Mouse (Mus musculus): ENCODE data around the gene Csl. TPM values are rescaled to one million over a fixed set of nuclear protein-coding genes. Genes with fewer than 3 reads are reported as not detected.

Gene Csl
- polyA plus RNA-seq (2014; fragmentation: Nextera tagmentation; extraction: Ambion mirVana) = 0.12 TPM in 1 of 2 replicates, not detected in the other

DNA sequence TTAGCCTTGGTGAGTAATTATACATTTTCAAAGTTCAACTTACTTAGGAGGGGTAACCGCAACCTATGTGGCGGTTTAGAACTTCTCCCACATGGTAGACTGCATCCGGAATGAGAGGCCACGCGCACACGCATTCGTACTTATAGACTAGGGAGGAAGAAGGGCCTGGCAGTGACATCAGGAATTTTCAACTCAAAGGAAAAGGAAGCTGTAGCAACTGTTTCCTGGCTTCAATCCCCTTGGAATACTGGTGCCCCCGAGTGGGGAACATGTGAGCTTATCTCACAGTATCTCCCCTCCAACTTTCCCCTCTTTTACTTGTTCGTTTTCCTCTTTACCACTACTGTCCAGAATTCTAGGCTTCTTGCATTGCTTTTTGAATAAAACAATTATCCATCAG lies at the start of gene Csl:
Csl (minus strand) TSS at position 101 of the 400 bp plus-strand sequence.
- Histone ChIP-seq H3K9me3 (ENCODE audit: control insufficient read depth, low read length) (no peaks in the 10 kb centered on the region), H3K9ac (ENCODE audit: low read length) (no peak within 1 kb of the TSS), H3K27ac (ENCODE audit: low read depth, low read length) (no peak within 1 kb of the TSS), H3K4me2 (ENCODE audit: low read depth) (no peak within 1 kb of the TSS), H3K27me3 (ENCODE audit: control insufficient read depth, insufficient read depth, low read length) (no peaks in the 10 kb centered on the region), H3K36me3 (ENCODE audit: control insufficient read depth, insufficient read depth, low read length) (no peaks in the 10 kb centered on the region), H3K4me3 (ENCODE audit: low read depth, low read length) (no peak within 1 kb of the TSS), H3K4me1 (ENCODE audit: control insufficient read depth, insufficient read depth, low read length) (no peaks in the 10 kb centered on the region)
- ATAC-seq (ENCODE audit: insufficient read depth, low FRiP score, low TSS enrichment) = no peak
- no peak for DNase-seq (ENCODE audit: low spot score)
- WGBS = 96% methylated on average over 9 of the region's 9 CpGs

GRCm38 (mm10) chr10:99789418-99789817 lies 30.0 kb upstream of the Csl start:
- Histone ChIP-seq H3K36me3 (ENCODE audit: control insufficient read depth, insufficient read depth, low read length) (no peaks in the 10 kb centered on the region), H3K27ac (ENCODE audit: low read depth, low read length) (no peak overlapping the region), H3K27me3 (ENCODE audit: control insufficient read depth, insufficient read depth, low read length) (no peaks in the 10 kb centered on the region), H3K4me1 (ENCODE audit: control insufficient read depth, insufficient read depth, low read length) (no peaks in the 10 kb centered on the region), H3K4me3 (ENCODE audit: low read depth, low read length) (no peak overlapping the region), H3K9ac (ENCODE audit: low read length) (no peak overlapping the region), H3K4me2 (ENCODE audit: low read depth) (no peak overlapping the region), H3K9me3 (ENCODE audit: control insufficient read depth, low read length) (no peaks in the 10 kb centered on the region)
- no peak for DNase-seq (ENCODE audit: low spot score)
- no peak for ATAC-seq (ENCODE audit: insufficient read depth, low FRiP score, low TSS enrichment)
- WGBS = 88% methylated on average over 2 of the region's 2 CpGs

- H3K9ac ChIP-seq (ENCODE audit: low read length) = no peak overlapping the region
- no peaks in the 10 kb centered on the region for H3K36me3 ChIP-seq (ENCODE audit: control insufficient read depth, insufficient read depth, low read length)
- no peaks in the 10 kb centered on the region for H3K9me3 ChIP-seq (ENCODE audit: control insufficient read depth, low read length)
- H3K4me2 ChIP-seq (ENCODE audit: low read depth) = no peak overlapping the region
- no peaks in the 10 kb centered on the region for H3K4me1 ChIP-seq (ENCODE audit: control insufficient read depth, insufficient read depth, low read length)
- WGBS = 90% methylated on average over 12 of the region's 12 CpGs
- ATAC-seq (ENCODE audit: insufficient read depth, low FRiP score, low TSS enrichment) (no peak), DNase-seq (ENCODE audit: low spot score) (no peak)
- H3K27me3 ChIP-seq (ENCODE audit: control insufficient read depth, insufficient read depth, low read length) = no peaks in the 10 kb centered on the region
- H3K4me3 ChIP-seq (ENCODE audit: low read depth, low read length) = no peak overlapping the region
- H3K27ac ChIP-seq (ENCODE audit: low read depth, low read length) = no peak overlapping the region
These were observed 15.0 kb upstream of the Csl start for GRCm38 (mm10) chr10:99774228-99775120.

DNA sequence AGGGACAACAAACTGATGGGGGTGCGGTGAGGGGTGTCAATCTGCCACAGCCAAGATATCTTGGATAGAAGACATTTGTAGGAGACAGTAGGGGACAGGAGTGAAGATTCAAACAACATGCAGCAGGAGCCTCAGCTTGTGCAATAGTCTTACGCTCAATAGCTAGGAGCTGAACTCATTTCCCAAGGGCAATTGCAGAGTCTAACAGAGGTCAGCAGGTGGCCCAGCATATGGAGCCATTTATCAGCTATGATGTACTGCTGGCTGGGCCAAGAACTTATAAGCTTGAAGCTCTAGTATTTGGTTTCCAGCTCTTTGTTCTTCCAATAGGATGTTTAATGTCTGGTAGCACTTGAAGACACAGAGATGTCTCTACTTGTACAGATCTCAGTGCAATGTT lies 9.3 kb downstream of the Csl start:
- Histone ChIP-seq H3K36me3 (ENCODE audit: control insufficient read depth, insufficient read depth, low read length) (no peaks in the 10 kb centered on the region), H3K9me3 (ENCODE audit: control insufficient read depth, low read length) (no peaks in the 10 kb centered on the region), H3K4me1 (ENCODE audit: control insufficient read depth, insufficient read depth, low read length) (no peaks in the 10 kb centered on the region), H3K27me3 (ENCODE audit: control insufficient read depth, insufficient read depth, low read length) (no peaks in the 10 kb centered on the region), H3K4me2 (ENCODE audit: low read depth) (no peak overlapping the region), H3K27ac (ENCODE audit: low read depth, low read length) (no peak overlapping the region), H3K4me3 (ENCODE audit: low read depth, low read length) (no peak overlapping the region), H3K9ac (ENCODE audit: low read length) (no peak overlapping the region)
- DNase-seq (ENCODE audit: low spot score) = no peak
- 86% methylated on average over 2 of the region's 2 CpGs for WGBS
- no peak for ATAC-seq (ENCODE audit: insufficient read depth, low FRiP score, low TSS enrichment)

GRCm38 (mm10) chr10:99748668-99749260 lies 10.7 kb downstream of the Csl start:
- Histone ChIP-seq H3K4me1 (ENCODE audit: control insufficient read depth, insufficient read depth, low read length) (no peaks in the 10 kb centered on the region), H3K27me3 (ENCODE audit: control insufficient read depth, insufficient read depth, low read length) (no peaks in the 10 kb centered on the region), H3K4me3 (ENCODE audit: low read depth, low read length) (no peak overlapping the region), H3K9me3 (ENCODE audit: control insufficient read depth, low read length) (no peaks in the 10 kb centered on the region), H3K4me2 (ENCODE audit: low read depth) (no peak overlapping the region), H3K27ac (ENCODE audit: low read depth, low read length) (no peak overlapping the region), H3K36me3 (ENCODE audit: control insufficient read depth, insufficient read depth, low read length) (no peaks in the 10 kb centered on the region), H3K9ac (ENCODE audit: low read length) (no peak overlapping the region)
- 88% methylated on average over 2 of the region's 2 CpGs for WGBS
- DNase-seq (ENCODE audit: low spot score) (no peak), ATAC-seq (ENCODE audit: insufficient read depth, low FRiP score, low TSS enrichment) (no peak)

DNA sequence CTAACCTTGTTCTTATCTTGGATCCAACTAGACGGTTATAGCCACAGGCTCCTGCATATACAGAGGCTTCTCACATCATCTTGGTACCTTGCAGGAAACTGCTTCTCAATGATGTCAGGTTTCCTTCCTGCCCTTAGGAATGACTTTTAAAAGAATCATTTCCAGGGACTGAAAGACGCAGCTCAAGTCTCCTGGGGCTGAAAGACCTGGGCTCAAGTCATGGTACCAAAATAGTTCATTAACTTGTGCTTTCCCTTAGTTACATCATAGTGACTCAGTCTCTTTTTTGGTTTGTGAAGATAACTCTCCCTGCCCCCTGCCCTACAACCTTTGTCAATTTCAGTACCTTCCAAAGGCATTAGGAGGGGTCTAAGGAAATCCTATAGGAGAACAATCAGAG lies 11.4 kb downstream of the Csl start:
- H3K9me3 ChIP-seq (ENCODE audit: control insufficient read depth, low read length) = no peaks in the 10 kb centered on the region
- no peak overlapping the region for H3K9ac ChIP-seq (ENCODE audit: low read length)
- H3K27me3 ChIP-seq (ENCODE audit: control insufficient read depth, insufficient read depth, low read length) = no peaks in the 10 kb centered on the region
- H3K4me2 ChIP-seq (ENCODE audit: low read depth) = no peak overlapping the region
- ATAC-seq (ENCODE audit: insufficient read depth, low FRiP score, low TSS enrichment) = no peak
- no peaks in the 10 kb centered on the region for H3K36me3 ChIP-seq (ENCODE audit: control insufficient read depth, insufficient read depth, low read length)
- DNase-seq (ENCODE audit: low spot score) = no peak
- H3K4me1 ChIP-seq (ENCODE audit: control insufficient read depth, insufficient read depth, low read length) = no peaks in the 10 kb centered on the region
- 88% methylated on average over 2 of the region's 2 CpGs for WGBS
- H3K27ac ChIP-seq (ENCODE audit: low read depth, low read length) = no peak overlapping the region
- H3K4me3 ChIP-seq (ENCODE audit: low read depth, low read length) = no peak overlapping the region

DNA sequence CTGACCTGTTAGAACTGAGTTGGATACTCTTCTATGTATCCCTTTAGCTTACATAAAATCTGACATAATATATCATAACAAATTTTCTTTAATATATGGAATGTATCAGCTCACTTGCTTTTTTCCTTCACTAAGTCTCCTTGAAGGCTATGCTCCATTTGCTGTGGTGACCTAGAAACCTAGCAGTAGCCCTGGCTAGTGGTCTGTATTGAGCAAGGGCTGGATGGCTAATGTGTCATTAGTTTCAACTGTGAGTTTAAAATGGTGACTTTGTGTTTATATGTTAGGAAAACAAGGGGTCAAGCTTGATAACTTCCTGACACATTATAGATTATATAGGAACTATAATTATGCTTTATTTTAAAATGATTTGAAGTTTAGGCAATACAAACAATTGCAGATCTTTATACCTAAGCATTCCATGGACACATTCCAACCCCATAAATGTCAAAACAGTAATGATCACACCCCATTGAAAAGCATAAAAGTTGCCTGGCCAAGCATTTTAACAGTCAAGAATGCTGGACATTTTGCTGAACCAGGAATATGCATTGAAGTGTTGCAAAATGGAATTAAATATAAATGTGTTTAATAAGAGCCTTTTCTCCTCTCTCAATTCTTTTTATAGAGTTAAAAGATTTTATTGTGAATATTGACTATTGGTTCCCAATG lies 17.7 kb downstream of the Csl start:
- Histone ChIP-seq H3K27ac (ENCODE audit: low read depth, low read length) (no peak overlapping the region), H3K4me3 (ENCODE audit: low read depth, low read length) (no peak overlapping the region)

DNA sequence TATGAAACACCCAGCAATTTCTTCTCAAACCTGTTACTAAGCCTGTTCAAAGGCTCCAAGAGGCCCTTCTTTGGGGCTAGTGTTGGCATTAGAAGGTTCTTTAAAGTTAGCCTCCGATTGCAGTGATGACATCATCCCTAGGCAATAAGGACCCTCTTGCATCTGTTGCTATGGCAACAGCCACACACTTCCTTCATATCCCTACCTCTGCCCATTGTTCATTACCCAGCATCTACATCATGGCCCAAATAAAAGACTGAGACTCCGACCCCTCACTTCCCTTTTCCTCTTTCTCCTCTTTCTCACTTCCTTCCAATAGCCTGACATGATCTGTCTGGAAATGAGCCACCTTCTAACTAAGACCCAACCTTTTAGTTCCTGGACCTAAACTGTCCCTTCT lies 46.3 kb downstream of the Csl start:
- Histone ChIP-seq H3K27ac (ENCODE audit: low read depth, low read length) (no peak overlapping the region), H3K4me3 (ENCODE audit: low read depth, low read length) (no peak overlapping the region), H3K9me3 (ENCODE audit: control insufficient read depth, low read length) (no peaks in the 10 kb centered on the region), H3K36me3 (ENCODE audit: control insufficient read depth, insufficient read depth, low read length) (no peaks in the 10 kb centered on the region), H3K27me3 (ENCODE audit: control insufficient read depth, insufficient read depth, low read length) (no peaks in the 10 kb centered on the region), H3K4me1 (ENCODE audit: control insufficient read depth, insufficient read depth, low read length) (no peaks in the 10 kb centered on the region), H3K9ac (ENCODE audit: low read length) (no peak overlapping the region), H3K4me2 (ENCODE audit: low read depth) (no peak overlapping the region)
- ATAC-seq (ENCODE audit: insufficient read depth, low FRiP score, low TSS enrichment) = no peak
- WGBS = 64% methylated on average over 2 of the region's 2 CpGs
- no peak for DNase-seq (ENCODE audit: low spot score)

More for the DNA sequence above, 17.7 kb downstream of the Csl start:
- no peak for ATAC-seq (ENCODE audit: insufficient read depth, low FRiP score, low TSS enrichment)
- Histone ChIP-seq H3K9me3 (ENCODE audit: control insufficient read depth, low read length) (no peaks in the 10 kb centered on the region), H3K27me3 (ENCODE audit: control insufficient read depth, insufficient read depth, low read length) (no peaks in the 10 kb centered on the region), H3K9ac (ENCODE audit: low read length) (no peak overlapping the region), H3K4me1 (ENCODE audit: control insufficient read depth, insufficient read depth, low read length) (no peaks in the 10 kb centered on the region), H3K4me2 (ENCODE audit: low read depth) (no peak overlapping the region), H3K36me3 (ENCODE audit: control insufficient read depth, insufficient read depth, low read length) (no peaks in the 10 kb centered on the region)
- no peak for DNase-seq (ENCODE audit: low spot score)

Data from neural tube, embryonic 11.5 days (tissue).